Mouse (Mus musculus): ENCODE data around the gene Ccdc13. TPM values are rescaled to one million over a fixed set of nuclear protein-coding genes. Genes with fewer than 3 reads are reported as not detected.

Ccdc13 gene
- total and polyA plus RNA-seq, 2 experiments from 2014 or later = 4.7 to 5.2 TPM

- no peaks in the 10 kb centered on the region for H3K4me1 ChIP-seq (ENCODE audit: insufficient read depth)
These were observed 8.9 kb downstream of the Ccdc13 start for GRCm38 (mm10) chr9:121830243-121830955.

GRCm38 (mm10) chr9:121829270-121829992 is 9.8 kb downstream of the Ccdc13 start:
- Histone ChIP-seq H3K4me2 (ENCODE audit: low read depth) (no peak overlapping the region), H3K27ac (ENCODE audit: low read depth, low read length) (peak overlapping the region; percentile 62), H3K4me1 (ENCODE audit: insufficient read depth) (no peaks in the 10 kb centered on the region), H3K4me3 (ENCODE audit: low read depth, low read length) (no peak overlapping the region), H3K36me3 (ENCODE audit: insufficient read depth) (no peaks in the 10 kb centered on the region), H3K27me3 (ENCODE audit: insufficient read depth, low read length) (no peaks in the 10 kb centered on the region), H3K9ac (no peak overlapping the region), H3K9me3 (ENCODE audit: low read length) (no peaks in the 10 kb centered on the region)
- peak; percentile 26 for DNase-seq
- TF ChIP-seq CTCF (IDR thresholded peaks at IDR 0.05; ENCODE audit: low read depth) = no peak
- ATAC-seq = peak; percentile 58
- 63% methylated on average over 7 of the region's 7 CpGs for WGBS

More at GRCm38 (mm10) chr9:121830243-121830955, 8.9 kb downstream of the Ccdc13 start:
- no peak overlapping the region for H3K27ac ChIP-seq (ENCODE audit: low read depth, low read length)
- H3K36me3 ChIP-seq (ENCODE audit: insufficient read depth) = no peaks in the 10 kb centered on the region
- peak; percentile 60 for TF ChIP-seq CTCF (IDR thresholded peaks at IDR 0.05; ENCODE audit: low read depth)
- no peak overlapping the region for H3K4me2 ChIP-seq (ENCODE audit: low read depth)
- ATAC-seq (no peak), DNase-seq (peak; percentile 14)
- no peaks in the 10 kb centered on the region for H3K9me3 ChIP-seq (ENCODE audit: low read length)
- H3K9ac ChIP-seq = no peak overlapping the region
- no peak overlapping the region for H3K4me3 ChIP-seq (ENCODE audit: low read depth, low read length)
- H3K27me3 ChIP-seq (ENCODE audit: insufficient read depth, low read length) = no peaks in the 10 kb centered on the region
- WGBS = 77% methylated on average over 6 of the region's 6 CpGs

- Histone ChIP-seq H3K9ac (no peak overlapping the region), H3K4me1 (ENCODE audit: insufficient read depth) (no peaks in the 10 kb centered on the region), H3K27me3 (ENCODE audit: insufficient read depth, low read length) (no peaks in the 10 kb centered on the region), H3K9me3 (ENCODE audit: low read length) (no peaks in the 10 kb centered on the region), H3K4me3 (ENCODE audit: low read depth, low read length) (no peak overlapping the region), H3K27ac (ENCODE audit: low read depth, low read length) (no peak overlapping the region), H3K36me3 (ENCODE audit: insufficient read depth) (no peaks in the 10 kb centered on the region), H3K4me2 (ENCODE audit: low read depth) (no peak overlapping the region)
- DNase-seq (no peak), ATAC-seq (no peak)
- no peak for TF ChIP-seq CTCF (IDR thresholded peaks at IDR 0.05; ENCODE audit: low read depth)
- WGBS = 87% methylated on average over 6 of the region's 6 CpGs
These were observed 10.9 kb downstream of the Ccdc13 start for GRCm38 (mm10) chr9:121828314-121828713.

DNA sequence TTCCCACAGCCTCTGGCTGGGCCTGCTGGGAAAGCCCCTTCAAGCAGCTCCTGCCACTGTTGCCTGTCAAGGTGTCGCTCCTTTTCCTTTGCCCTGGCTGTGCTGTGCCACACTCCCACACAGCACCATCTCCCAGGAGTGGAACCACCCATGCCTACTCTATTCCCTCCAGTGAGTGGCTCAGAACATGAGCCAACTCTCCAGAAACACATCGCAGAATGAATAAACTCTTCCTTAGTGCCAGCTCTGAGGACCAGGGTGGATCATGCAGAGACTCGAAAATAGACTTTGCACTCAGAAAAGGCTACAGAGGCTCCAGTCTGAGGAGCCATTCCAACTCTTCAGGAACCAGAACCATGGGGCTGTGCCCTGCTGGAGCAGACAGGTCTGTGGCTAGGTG is 12.9 kb downstream of the Ccdc13 start:
- Histone ChIP-seq H3K4me1 (ENCODE audit: insufficient read depth) (no peaks in the 10 kb centered on the region), H3K9ac (no peak overlapping the region), H3K36me3 (ENCODE audit: insufficient read depth) (no peaks in the 10 kb centered on the region), H3K4me2 (ENCODE audit: low read depth) (no peak overlapping the region), H3K4me3 (ENCODE audit: low read depth, low read length) (no peak overlapping the region), H3K27ac (ENCODE audit: low read depth, low read length) (no peak overlapping the region), H3K9me3 (ENCODE audit: low read length) (no peaks in the 10 kb centered on the region), H3K27me3 (ENCODE audit: insufficient read depth, low read length) (no peaks in the 10 kb centered on the region)
- 83% methylated on average over 3 of the region's 3 CpGs for WGBS
- no peak for TF ChIP-seq CTCF (IDR thresholded peaks at IDR 0.05; ENCODE audit: low read depth)
- DNase-seq = no peak
- no peak for ATAC-seq

DNA sequence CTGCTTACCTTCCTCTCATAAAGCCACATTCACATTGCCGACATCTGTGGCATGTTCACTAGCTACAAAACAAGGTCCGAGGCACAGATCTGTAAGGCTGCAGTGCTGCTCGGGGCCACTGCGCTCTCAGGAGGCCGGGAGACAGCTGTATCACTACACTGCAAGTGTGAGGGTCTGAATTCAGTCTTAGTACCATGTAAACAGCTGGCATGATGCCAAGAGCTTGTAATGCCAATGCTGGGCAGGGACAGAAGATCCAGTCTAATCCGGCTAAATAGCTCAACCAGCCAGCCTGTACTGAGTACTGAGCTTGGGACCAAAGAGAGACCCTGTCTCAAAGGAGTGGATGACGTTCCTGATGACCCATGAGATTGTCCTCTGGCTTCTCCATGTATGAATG is 15.3 kb downstream of the Ccdc13 start:
- ATAC-seq = peak; percentile 42
- H3K4me3 ChIP-seq (ENCODE audit: low read depth, low read length) = no peak overlapping the region
- no peak overlapping the region for H3K9ac ChIP-seq
- H3K27me3 ChIP-seq (ENCODE audit: insufficient read depth, low read length) = no peaks in the 10 kb centered on the region
- 36% methylated on average over 7 of the region's 7 CpGs for WGBS
- H3K4me2 ChIP-seq (ENCODE audit: low read depth) = no peak overlapping the region
- DNase-seq = peak; percentile 48
- no peaks in the 10 kb centered on the region for H3K36me3 ChIP-seq (ENCODE audit: insufficient read depth)
- TF ChIP-seq CTCF (IDR thresholded peaks at IDR 0.05; ENCODE audit: low read depth) = no peak
- no peaks in the 10 kb centered on the region for H3K4me1 ChIP-seq (ENCODE audit: insufficient read depth)
- no peak overlapping the region for H3K27ac ChIP-seq (ENCODE audit: low read depth, low read length)
- no peaks in the 10 kb centered on the region for H3K9me3 ChIP-seq (ENCODE audit: low read length)

GRCm38 (mm10) chr9:121823051-121823450 is 16.2 kb downstream of the Ccdc13 start:
- no peaks in the 10 kb centered on the region for H3K9me3 ChIP-seq (ENCODE audit: low read length)
- 46% methylated on average over 1 of the region's 1 CpGs for WGBS

GRCm38 (mm10) chr9:121822585-121822991 is 16.7 kb downstream of the Ccdc13 start:
- 26% methylated on average over 6 of the region's 6 CpGs for WGBS
- H3K27ac ChIP-seq (ENCODE audit: low read depth, low read length) = peak overlapping the region; percentile 40; the same call in 1 of the 2 replicates
- H3K4me1 ChIP-seq (ENCODE audit: insufficient read depth) = no peaks in the 10 kb centered on the region
- no peak for TF ChIP-seq CTCF (IDR thresholded peaks at IDR 0.05; ENCODE audit: low read depth)
- H3K9ac ChIP-seq = no peak overlapping the region
- H3K9me3 ChIP-seq (ENCODE audit: low read length) = no peaks in the 10 kb centered on the region
- ATAC-seq (peak; percentile 87), DNase-seq (peak; percentile 66)
- no peaks in the 10 kb centered on the region for H3K27me3 ChIP-seq (ENCODE audit: insufficient read depth, low read length)
- no peak overlapping the region for H3K4me2 ChIP-seq (ENCODE audit: low read depth)
- no peak overlapping the region for H3K4me3 ChIP-seq (ENCODE audit: low read depth, low read length)
- no peaks in the 10 kb centered on the region for H3K36me3 ChIP-seq (ENCODE audit: insufficient read depth)

More at GRCm38 (mm10) chr9:121823051-121823450, 16.2 kb downstream of the Ccdc13 start:
- DNase-seq (no peak), ATAC-seq (no peak; the same call in 1 of the 2 replicates)
- Histone ChIP-seq H3K4me3 (ENCODE audit: low read depth, low read length) (no peak overlapping the region), H3K36me3 (ENCODE audit: insufficient read depth) (no peaks in the 10 kb centered on the region), H3K27me3 (ENCODE audit: insufficient read depth, low read length) (no peaks in the 10 kb centered on the region), H3K27ac (ENCODE audit: low read depth, low read length) (peak overlapping the region; percentile 40; the same call in 1 of the 2 replicates), H3K4me1 (ENCODE audit: insufficient read depth) (no peaks in the 10 kb centered on the region), H3K9ac (no peak overlapping the region), H3K4me2 (ENCODE audit: low read depth) (no peak overlapping the region)
- TF ChIP-seq CTCF (IDR thresholded peaks at IDR 0.05; ENCODE audit: low read depth) = no peak
